Mouse (Mus musculus) ES-Bruce4 (cell line): ENCODE measurements around the gene Klf9.

Source experiments
- CTCF ChIP-seq: IDR thresholded peaks from one replicate; pipeline ENCODE4 v1.8.1; 2011; ENCODE audit warnings: low read depth, low read length
- POLR2A ChIP-seq: IDR thresholded peaks from one replicate; pipeline ENCODE4 v1.8.1; 2011; ENCODE audit warnings: low read length; ENCODE audit not compliant: insufficient read depth

DNA sequence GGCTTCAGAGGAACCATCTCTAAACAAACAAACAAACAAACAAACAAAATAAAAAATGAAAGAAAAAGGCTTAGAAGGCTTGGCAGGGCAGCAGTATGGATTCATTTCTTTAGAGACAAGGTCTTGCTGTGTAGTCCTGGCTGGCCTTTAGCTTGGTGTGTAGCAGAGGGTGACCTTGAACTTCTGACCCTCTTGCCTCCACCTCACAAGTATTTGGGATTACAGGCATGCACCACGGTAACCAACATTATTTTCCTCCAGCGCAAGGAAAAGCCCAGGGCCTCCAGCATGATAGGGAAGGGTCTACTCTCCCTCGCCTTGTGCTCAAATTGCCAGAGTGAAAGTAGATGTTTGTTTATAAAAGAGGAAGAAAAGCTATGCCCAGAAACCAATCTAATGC is 34.1 kb downstream of the Klf9 start:
- TF ChIP-seq CTCF = no peak
- no peak for TF ChIP-seq POLR2A
